Mouse (Mus musculus) limb, embryonic 14.5 days (tissue): Measurements from ENCODE around the gene Mtr. TPM values are rescaled to one million over a fixed set of nuclear protein-coding genes. Genes with fewer than 3 reads are reported as not detected.

Source experiments
- ATAC-seq: fragments of 200-750 bp; cut with Nextera tagmentation; 2 replicates; pipeline ENCODE4 v1.8.0; 2017; ENCODE audit warnings: low read depth, moderate number of reproducible peaks, moderate TSS enrichment; ENCODE audit not compliant: low FRiP score
- DNase-seq: peaks from one replicate; pipeline ENCODE4 v3.0.0-alpha.2; 2015; ENCODE audit warnings: low spot score
- H3K27ac ChIP-seq: fragments of 300-500 bp; sonication (generic); replicated peaks from 2 replicates; pipeline ENCODE4 v1.5.1; 2014; ENCODE audit warnings: low read depth, mild to moderate bottlenecking, low read length, moderate library complexity, mixed read lengths
- H3K27me3 ChIP-seq: fragments of 300-500 bp; sonication (generic); 2 replicates; pipeline ENCODE4 v1.6.1; 2014; ENCODE audit warnings: low read length, mixed read lengths; ENCODE audit not compliant: control insufficient read depth, insufficient read depth
- H3K36me3 ChIP-seq: fragments of 300-500 bp; sonication (generic); 2 replicates; pipeline ENCODE4 v1.6.1; 2014; ENCODE audit warnings: mild to moderate bottlenecking, low read length, moderate library complexity, mixed read lengths; ENCODE audit not compliant: control insufficient read depth, insufficient read depth
- H3K4me1 ChIP-seq: fragments of 300-500 bp; sonication (generic); 2 replicates; pipeline ENCODE4 v1.6.1; 2014; ENCODE audit warnings: antibody characterized with exemption, low read length, mixed read lengths; ENCODE audit not compliant: control insufficient read depth, insufficient read depth
- H3K4me2 ChIP-seq: fragments of 300-500 bp; sonication (generic); replicated peaks from 2 replicates; pipeline ENCODE4 v1.6.1; 2014; ENCODE audit warnings: low read depth, mild to moderate bottlenecking, low read length, moderate library complexity; ENCODE audit not compliant: severe bottlenecking
- H3K4me3 ChIP-seq: fragments of 300-500 bp; sonication (generic); replicated peaks from 2 replicates; pipeline ENCODE4 v1.5.1; 2014; ENCODE audit warnings: low read length
- H3K9ac ChIP-seq: fragments of 300-500 bp; sonication (generic); 2 replicates; pipeline ENCODE4 v1.6.1; 2014; ENCODE audit warnings: mild to moderate bottlenecking, low read depth, low read length, moderate library complexity; ENCODE audit not compliant: severe bottlenecking
- H3K9me3 ChIP-seq: fragments of 300-500 bp; sonication (generic); 2 replicates; pipeline ENCODE4 v1.6.1; 2016; ENCODE audit warnings: low read length; ENCODE audit not compliant: control insufficient read depth
- POLR2A ChIP-seq: fragments of 200-500 bp; IDR thresholded peaks from 2 replicates; pipeline ENCODE4 v1.8.0; 2012; ENCODE audit warnings: inconsistent platforms, mild to moderate bottlenecking, moderate library complexity, borderline replicate concordance; ENCODE audit not compliant: insufficient read depth, insufficient read length; ENCODE audit errors: extremely low read depth
- WGBS: fragments of 180-500 bp; shearing (Covaris S2); extraction: QIAGEN DNeasy Blood & Tissue Kit; methylation state at CpG from one replicate; pipeline ENCODE4 v1.1.7; 2014; 5-methylcytosine and 5-hydroxymethylcytosine counted together
- polyA plus RNA-seq, 2 experiments: library from polyadenylated mRNA; depleted of rRNA in 1 of 2; stranded (reverse) in 1 of 2; unstranded in 1 of 2; fragments of >200 nt; fragmentation: Nextera tagmentation in 1 of 2; extraction: Ambion mirVana in 1 of 2; gene quantifications; 2 replicates each; pipeline versions ENCODE4 v1.2.1 to v1.2.3; 2012 to 2014

Mtr gene
- polyA plus RNA-seq, 2 experiments, result 15.9 to 21.4 TPM

- H3K27ac ChIP-seq, result no peak overlapping the region
- H3K4me1 ChIP-seq, result no peaks in the 10 kb centered on the region
- no peaks in the 10 kb centered on the region for H3K9me3 ChIP-seq
- no peak overlapping the region for H3K4me2 ChIP-seq
- 35% methylated on average over 16 of the region's 16 CpGs for WGBS
- no peak overlapping the region for H3K4me3 ChIP-seq
- DNase-seq, result no peak
- H3K9ac ChIP-seq, result no peak overlapping the region
- 0 out of 2 replicates have a peak, but pooled peaks cover 3% of the 10 kb centered on the region for H3K36me3 ChIP-seq
- ATAC-seq, result no peak
- no peak for TF ChIP-seq POLR2A
- H3K27me3 ChIP-seq, result no peaks in the 10 kb centered on the region
Measured at GRCm38 (mm10) chr13:12175988-12176736, 81.8 kb downstream of the Mtr start.

DNA sequence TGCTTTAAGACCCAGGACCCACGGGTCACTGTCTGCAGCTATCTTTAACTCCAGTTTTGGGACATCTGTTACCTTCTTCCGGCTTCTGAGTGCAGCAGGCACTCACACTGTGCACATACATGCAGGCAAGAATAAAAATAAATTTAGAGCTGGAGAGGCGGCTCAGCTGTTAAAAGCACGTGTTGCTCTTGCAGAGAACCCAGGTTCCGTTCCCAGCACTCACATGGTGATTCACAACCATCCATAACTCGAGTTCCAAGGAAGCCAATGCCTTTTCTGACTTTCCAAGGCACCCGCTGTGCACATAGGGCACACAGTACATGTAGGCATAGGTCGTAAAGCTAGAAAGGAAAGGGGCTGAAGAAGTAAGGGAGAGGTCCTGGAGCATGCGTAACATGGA lies 90.6 kb downstream of the Mtr start:
- ATAC-seq (no peak), DNase-seq (no peak)
- 72% methylated on average over 9 of the region's 9 CpGs for WGBS
- Histone ChIP-seq H3K27me3 (no peaks in the 10 kb centered on the region), H3K4me1 (no peaks in the 10 kb centered on the region; the same call in 1 of the 2 replicates), H3K4me3 (no peak overlapping the region), H3K27ac (no peak overlapping the region), H3K9ac (no peak overlapping the region), H3K9me3 (no peaks in the 10 kb centered on the region), H3K36me3 (no peaks in the 10 kb centered on the region), H3K4me2 (no peak overlapping the region)
- no peak for TF ChIP-seq POLR2A

- H3K4me1 ChIP-seq, result no peaks in the 10 kb centered on the region; the same call in 1 of the 2 replicates
- no peaks in the 10 kb centered on the region for H3K36me3 ChIP-seq
- TF ChIP-seq POLR2A, result no peak
- no peak for ATAC-seq
- H3K9me3 ChIP-seq, result no peaks in the 10 kb centered on the region
- no peak overlapping the region for H3K9ac ChIP-seq
- H3K4me2 ChIP-seq, result no peak overlapping the region
- 35% methylated on average over 6 of the region's 6 CpGs for WGBS
- no peak overlapping the region for H3K27ac ChIP-seq
- H3K4me3 ChIP-seq, result no peak overlapping the region
- no peak for DNase-seq
- H3K27me3 ChIP-seq, result no peaks in the 10 kb centered on the region
Measured at GRCm38 (mm10) chr13:12166386-12166785, 91.5 kb downstream of the Mtr start.

- no peaks in the 10 kb centered on the region for H3K36me3 ChIP-seq
- no peak overlapping the region for H3K4me3 ChIP-seq
- H3K4me1 ChIP-seq, result no peaks in the 10 kb centered on the region; the same call in 1 of the 2 replicates
- no peaks in the 10 kb centered on the region for H3K9me3 ChIP-seq
- no peaks in the 10 kb centered on the region for H3K27me3 ChIP-seq
- DNase-seq (peak; percentile 13), ATAC-seq (peak; percentile 83)
- WGBS, result 60% methylated on average over 8 of the region's 8 CpGs
- no peak overlapping the region for H3K27ac ChIP-seq
- H3K4me2 ChIP-seq, result no peak overlapping the region
- no peak for TF ChIP-seq POLR2A
- H3K9ac ChIP-seq, result no peak overlapping the region
Measured at GRCm38 (mm10) chr13:12165461-12166058, 92.4 kb downstream of the Mtr start.

DNA sequence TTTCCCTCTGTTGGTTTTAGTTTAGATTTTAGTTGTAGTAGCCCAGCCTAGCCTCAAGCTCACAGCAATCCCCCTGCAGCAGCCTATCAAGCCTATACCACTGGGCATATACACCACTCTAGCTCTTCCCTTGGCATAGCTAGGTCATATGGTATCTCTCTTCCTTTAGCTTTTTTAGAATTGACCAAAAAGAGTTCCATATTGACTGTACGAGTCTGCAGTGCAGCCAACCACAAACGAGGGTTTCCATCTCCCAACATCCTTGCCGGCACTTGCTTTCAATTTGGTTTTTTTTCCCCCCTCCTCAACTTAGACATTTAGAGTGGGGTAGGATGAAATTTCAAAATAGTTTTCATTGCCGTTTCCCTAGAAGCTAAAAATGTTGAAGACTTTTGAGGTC lies 95.5 kb downstream of the Mtr start:
- no peaks in the 10 kb centered on the region for H3K27me3 ChIP-seq
- ATAC-seq, result no peak
- no peak for DNase-seq
- no peak for TF ChIP-seq POLR2A
- H3K27ac ChIP-seq, result no peak overlapping the region
- no peak overlapping the region for H3K4me3 ChIP-seq
- no peak overlapping the region for H3K9ac ChIP-seq
- no peak overlapping the region for H3K4me2 ChIP-seq
- H3K36me3 ChIP-seq, result no peaks in the 10 kb centered on the region
- H3K9me3 ChIP-seq, result no peaks in the 10 kb centered on the region
- no peaks in the 10 kb centered on the region; the same call in 1 of the 2 replicates for H3K4me1 ChIP-seq
- WGBS, result 89% methylated on average over 4 of the region's 4 CpGs
